Mouse (Mus musculus) neural tube, embryonic 12.5 days (tissue): ENCODE results near the gene Map2k4. TPM values are rescaled to one million over a fixed set of nuclear protein-coding genes. Genes with fewer than 3 reads are reported as not detected.

Experiments used
- microRNA counts: library from miRNA; unstranded; fragments of <30 nt; microRNA quantifications from one replicate; lab custom pipeline; 2017
- microRNA-seq: library from miRNA; unstranded; fragments of <30 nt; microRNA quantifications from one replicate; pipeline ENCODE4, GENCODE M21; 2017
- polyA plus RNA-seq: library from polyadenylated mRNA; unstranded; fragments of >200 nt; fragmentation: Nextera tagmentation; extraction: Ambion mirVana; gene quantifications from 2 replicates; pipeline ENCODE4 v1.2.1, GENCODE M21; 2016

Map2k4 gene
- polyA plus RNA-seq, 1 experiment from 2014 or later, result 72.6 TPM

MicroRNAs encoded within 50 kb of the gene (microRNA counts, 519-probe panel; counts per million panel counts)
- 342 counts per million, percentile 67 among the panel's probes with 10 or more counts for microRNA mmu-miR-744 (lab: Ali Mortazavi, UCI)

Small RNA genes lying within 50 kb of the gene (microRNA-seq; reads per million reads assigned to microRNA genes)
- gene Mir744, result 6,693 reads per million, percentile 94 among the genes with 10 or more reads in this experiment

Other genes with a start within 250 kb of the Map2k4 start
- 19.2 and 20.6 TPM in 2 replicates for gene Zkscan6, start 18.9 kb upstream of the Map2k4 start, polyA plus RNA-seq